Mouse (Mus musculus) adrenal gland, adult 8-10 months (tissue): ENCODE results near the gene Rnase11. TPM values are rescaled to one million over a fixed set of nuclear protein-coding genes. Genes with fewer than 3 reads are reported as not detected.

Experiments
- DNase-seq: peaks from one replicate; pipeline ENCODE4 v3.0.0; 2022
- total RNA-seq, 4 experiments: library from RNA; stranded (reverse); gene quantifications; 2 replicates each; pipeline ENCODE4 v1.2.4; 2022

The Rnase11 gene
- total RNA-seq, 4 experiments from 2014 or later: not detected

GRCm38 (mm10) chr14:51008781-51009180, 41.2 kb downstream of the Rnase11 start:
- no peak for DNase-seq

GRCm38 (mm10) chr14:51007914-51008713, 41.8 kb downstream of the Rnase11 start:
- DNase-seq: peak; percentile 81

- DNase-seq: no peak
Measured at GRCm38 (mm10) chr14:51007152-51007801, 42.7 kb downstream of the Rnase11 start, which contains the start of gene Rnase10. TSS of gene Rnase10 (plus strand) at chr14:51007751.

Other genes with a start within 250 kb of the Rnase11 start
- 1 to 10 TPM in 1 of 4 experiments, under 1 TPM in 1, not detected in 2; 0.58 to 1.8 TPM for gene Ccnb1ip1, start 242.4 kb downstream of the Rnase11 start, total RNA-seq
- 10 to 100 TPM; 24.2 to 40.7 (median 31.3) TPM for gene Parp2, start 242.3 kb downstream of the Rnase11 start, total RNA-seq
- gene Tep1, start 179.6 kb downstream of the Rnase11 start, total RNA-seq: 10 to 100 TPM; 25.5 to 33.6 (median 25.9) TPM
- 1 to 10 TPM; 1.0 to 3.4 (median 1.8) TPM for gene Klhl33, start 152.7 kb downstream of the Rnase11 start, total RNA-seq
- 10 to 100 TPM; 44.8 to 55.6 (median 51.3) TPM for gene Osgep, start 125.3 kb downstream of the Rnase11 start, total RNA-seq
- gene Apex1, start 125.2 kb downstream of the Rnase11 start, total RNA-seq: 10 to 100 TPM; 73.6 to 85.2 (median 74.1) TPM
- 10 to 100 TPM; 62.3 to 74.8 (median 68.0) TPM for gene Pip4p1, start 119.3 kb downstream of the Rnase11 start, total RNA-seq
- 10 to 100 TPM; 26.5 to 35.8 (median 31.3) TPM for gene Pnp, start 119.1 kb downstream of the Rnase11 start, total RNA-seq
- gene Gm49342, start 105.6 kb downstream of the Rnase11 start, total RNA-seq: 10 to 100 TPM; 25.4 to 40.6 (median 33.0) TPM
- gene Pnp2, start 94.2 kb downstream of the Rnase11 start, total RNA-seq: 1 to 10 TPM; 1.8 to 2.5 (median 2.2) TPM
- under 1 TPM in 2 of 4 experiments, not detected in 2; 0.15 to 0.31 TPM for gene Rnase10, start 42.4 kb downstream of the Rnase11 start, total RNA-seq
- gene Rnase9, start 8.3 kb downstream of the Rnase11 start, total RNA-seq: not detected
- not detected for gene Rnase12, start 7.5 kb upstream of the Rnase11 start, total RNA-seq
- not detected for gene Olfr750, start 24.3 kb upstream of the Rnase11 start, total RNA-seq
- gene Rnase4, start 40.9 kb upstream of the Rnase11 start, total RNA-seq: 10 to 100 TPM; 48.1 to 69.1 (median 54.7) TPM
- 1 to 10 TPM; 5.4 to 7.4 (median 6.4) TPM for gene Ang, start 41.0 kb upstream of the Rnase11 start, total RNA-seq
- gene Eddm3b, start 64.3 kb upstream of the Rnase11 start, total RNA-seq: not detected
- gene Rnase6, start 73.7 kb upstream of the Rnase11 start, total RNA-seq: 1 to 10 TPM; 1.4 to 4.0 (median 2.1) TPM
- gene Rnase1, start 96.6 kb upstream of the Rnase11 start, total RNA-seq: under 1 TPM in 1 of 4 experiments, not detected in 3; 0.28 TPM
- not detected for gene Rnase2b, start 112.1 kb upstream of the Rnase11 start, total RNA-seq
- not detected for gene Ang2, start 149.0 kb upstream of the Rnase11 start, total RNA-seq
- gene Ear14, start 153.2 kb upstream of the Rnase11 start, total RNA-seq: not detected
- 10 to 100 TPM in 2 of 4 experiments, 1 to 10 TPM in 2; 8.4 to 30.6 (median 10.1) TPM for gene Rnase2a, start 205.9 kb upstream of the Rnase11 start, total RNA-seq